Mouse (Mus musculus) embryonic stem cell, embryonic (primary cell): ENCODE results near the gene Ddr2.
"Not testable (repeated sequence)": the region's sequence is repeated elsewhere in the genome, so short reads cannot be mapped to it uniquely, and the experiment has no call there.

ENCODE experiments used
- CTCF ChIA-PET, 4 experiments: fragments of 300-600 bp in 2 of 4; fragments of 350-600 bp in 2 of 4; sonication (Branson Sonifier 250); formaldehyde crosslinking; loops; one replicate each; lab custom pipeline; 2022; ENCODE audit warnings: inconsistent platforms in 2 of 4; lab: Charles Lee
- POLR2A ChIA-PET, 4 experiments: fragments of 300-600 bp in 2 of 4; fragments of 350-600 bp in 2 of 4; sonication (Branson Sonifier 250); formaldehyde crosslinking; loops; one replicate each; lab custom pipeline; 2022; ENCODE audit warnings: antibody characterized with exemption in 4 of 4, inconsistent platforms in 1 of 4; lab: Charles Lee

Gene Ddr2

DNA sequence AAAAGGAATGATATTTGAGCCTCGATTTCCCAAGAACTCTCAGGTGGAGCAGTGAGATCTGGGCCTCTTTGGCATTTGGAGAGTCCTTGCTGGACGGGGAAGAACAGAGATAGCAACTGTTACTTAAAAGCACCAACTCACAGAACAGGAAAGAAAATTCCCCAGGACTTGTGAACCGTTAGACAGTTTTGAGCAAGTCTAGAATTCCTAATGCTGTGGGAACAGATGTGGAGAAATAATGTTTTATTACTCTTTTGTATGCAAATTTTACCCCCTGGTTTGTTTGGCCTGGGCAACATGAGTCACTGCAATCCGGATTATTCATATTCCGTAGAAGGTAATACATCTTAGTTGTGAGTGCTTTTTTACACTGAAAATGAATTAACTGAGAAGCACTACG lies 3.1 kb upstream of the Ddr2 start:
- ChIA-PET CTCF (interaction anchor here in 1 of 4 experiments (0.6 kb wide), 1 partner anchor 246 kb away, joined by 6 read pairs; no protein-coding TSS in a partner anchor), POLR2A (interaction anchor here in 1 of 4 experiments (0.7 kb wide), 1 partner anchor 144 kb away, joined by 4 read pairs; no protein-coding TSS in a partner anchor)

GRCm38 (mm10) chr1:170112261-170112660 lies 1.7 kb upstream of the Ddr2 start:
- ChIA-PET POLR2A (interaction anchor here in 1 of 4 experiments (1.3 kb wide), 1 partner anchor 24 kb away, joined by 6 read pairs; no protein-coding TSS in a partner anchor), CTCF (interaction anchor here in 1 of 4 experiments (0.8 kb wide), 1 partner anchor 24 kb away, joined by 3 read pairs; no protein-coding TSS in a partner anchor)

DNA sequence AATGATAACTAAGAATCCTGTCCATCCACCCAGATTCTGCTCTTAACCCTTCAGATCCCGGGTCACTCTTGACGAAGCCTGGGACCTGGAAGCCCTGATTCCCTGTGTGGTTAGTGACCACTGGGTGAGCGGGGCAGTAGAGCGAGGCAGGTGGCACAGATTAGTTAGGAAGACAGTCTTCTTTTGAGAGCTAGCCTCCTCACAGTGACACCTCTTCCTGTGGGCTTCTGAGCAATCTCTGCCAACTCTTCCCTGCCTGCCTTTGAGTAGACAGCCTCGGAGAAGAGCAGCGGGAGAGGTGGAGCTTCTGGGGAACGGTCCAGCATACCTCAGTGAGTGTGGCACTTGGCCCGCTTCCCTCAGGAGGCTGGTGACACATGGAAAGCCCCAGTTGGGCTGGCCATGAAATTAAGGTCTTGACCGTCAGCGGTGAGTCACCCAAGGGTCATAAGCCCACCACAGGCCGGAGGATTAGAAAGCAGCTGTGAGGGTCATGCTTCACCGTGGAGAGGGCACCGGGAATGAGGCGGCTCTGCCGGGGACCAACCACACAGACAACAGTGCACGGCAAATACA lies 1.2 kb upstream of the Ddr2 start:
- POLR2A ChIA-PET = interaction anchor here in 1 of 4 experiments (1.3 kb wide), 1 partner anchor 25 kb away, joined by 6 read pairs; no protein-coding TSS in a partner anchor
- CTCF ChIA-PET = interaction anchor here in 1 of 4 experiments (0.8 kb wide), 1 partner anchor 25 kb away, joined by 3 read pairs; no protein-coding TSS in a partner anchor

- ChIA-PET CTCF (interaction anchor here in 3 of 4 experiments (0.8 to 1.4 kb wide), 5 partner anchors 26 to 503 kb away, joined by 3 to 4 read pairs (median 3); no protein-coding TSS in a partner anchor), POLR2A (interaction anchor here in 1 of 4 experiments (1.0 to 1.7 kb wide), 3 partner anchors 13 to 140 kb away, joined by 3 to 4 read pairs (median 4); no protein-coding TSS in a partner anchor)
Observed at GRCm38 (mm10) chr1:170109776-170110515, 616 bp downstream of the Ddr2 start.

GRCm38 (mm10) chr1:170102814-170103213 lies 7.7 kb downstream of the Ddr2 start:
- CTCF ChIA-PET = not testable (repeated sequence)
- POLR2A ChIA-PET = interaction anchor here in 1 of 4 experiments (0.5 kb wide), 1 partner anchor 8 kb away, joined by 3 read pairs; no protein-coding TSS in a partner anchor

- POLR2A ChIA-PET = no interaction called here
- CTCF ChIA-PET = no interaction called here
Observed at GRCm38 (mm10) chr1:170086631-170087030, 23.9 kb downstream of the Ddr2 start.

DNA sequence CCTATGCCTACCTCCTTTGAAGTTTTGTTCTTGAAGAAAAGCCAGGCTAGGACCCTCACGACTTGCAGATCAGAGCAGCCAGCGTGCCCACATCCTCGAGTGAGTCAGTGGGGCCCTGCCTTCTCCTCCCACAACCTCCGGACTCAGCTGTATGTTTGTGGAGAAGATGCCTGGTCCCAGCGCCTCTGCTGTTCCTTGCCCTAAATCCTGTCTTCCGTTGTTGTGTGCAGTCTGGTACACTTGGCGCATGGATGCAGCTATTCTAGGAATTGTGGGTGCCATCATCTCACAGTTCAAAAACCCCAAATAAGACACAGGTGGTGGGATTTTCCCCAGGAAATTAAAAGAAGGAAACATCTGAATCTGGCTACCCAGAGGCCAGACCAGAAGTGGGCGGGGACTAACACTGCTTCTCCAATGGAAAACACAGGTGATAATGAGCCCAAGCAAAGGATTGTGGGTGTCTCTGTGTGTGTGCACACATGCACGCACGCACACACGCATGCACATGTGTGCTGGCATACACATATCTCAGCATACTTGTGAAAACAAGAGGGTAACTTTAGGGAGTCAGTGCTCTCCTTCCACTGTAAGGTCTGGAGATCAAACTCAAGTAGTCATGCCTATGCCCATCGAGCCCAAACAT lies 26.3 kb downstream of the Ddr2 start:
- ChIA-PET CTCF (interaction anchor here in 1 of 4 experiments (0.8 kb wide), 1 partner anchor 9 kb away, joined by 3 read pairs; no protein-coding TSS in a partner anchor), POLR2A (no interaction called here)

GRCm38 (mm10) chr1:170080907-170081306 lies 29.7 kb downstream of the Ddr2 start:
- ChIA-PET CTCF (no interaction called here), POLR2A (interaction anchor here in 1 of 4 experiments (0.6 kb wide), 1 partner anchor 119 kb away, joined by 3 read pairs; no protein-coding TSS in a partner anchor)

GRCm38 (mm10) chr1:170079465-170079864 lies 31.1 kb downstream of the Ddr2 start:
- ChIA-PET POLR2A (no interaction called here), CTCF (interaction anchor here in 1 of 4 experiments (0.6 kb wide), 1 partner anchor 200 kb away, joined by 4 read pairs; no protein-coding TSS in a partner anchor)

GRCm38 (mm10) chr1:170076339-170076738 lies 34.2 kb downstream of the Ddr2 start:
- POLR2A ChIA-PET = no interaction called here

DNA sequence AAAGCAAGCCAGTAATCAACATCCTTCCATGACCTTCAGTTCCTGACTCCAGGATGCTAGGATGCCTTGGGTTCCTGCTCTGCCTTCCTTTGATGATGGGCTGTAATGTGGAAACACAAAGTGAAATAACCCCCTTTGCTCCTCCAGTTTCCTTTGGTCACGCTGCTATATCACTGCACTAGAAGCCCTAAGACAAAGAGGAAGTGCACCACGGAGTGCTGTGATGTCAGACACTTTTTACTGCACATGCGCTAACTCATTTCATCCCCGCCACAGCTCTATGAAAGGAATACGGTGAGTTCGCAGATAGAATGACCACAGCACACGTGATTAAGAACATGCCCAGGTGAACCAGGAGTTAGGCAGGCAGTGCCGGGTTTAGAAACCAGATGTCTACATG lies 36.8 kb downstream of the Ddr2 start:
- POLR2A ChIA-PET = interaction anchor here in 1 of 4 experiments (1.6 kb wide), 1 partner anchor 10 kb away, joined by 5 read pairs; no protein-coding TSS in a partner anchor
- CTCF ChIA-PET = interaction anchor here in 1 of 4 experiments (0.5 kb wide), 1 partner anchor 301 kb away, joined by 5 read pairs; no protein-coding TSS in a partner anchor

More at GRCm38 (mm10) chr1:170076339-170076738, 34.2 kb downstream of the Ddr2 start:
- CTCF ChIA-PET = no interaction called here

DNA sequence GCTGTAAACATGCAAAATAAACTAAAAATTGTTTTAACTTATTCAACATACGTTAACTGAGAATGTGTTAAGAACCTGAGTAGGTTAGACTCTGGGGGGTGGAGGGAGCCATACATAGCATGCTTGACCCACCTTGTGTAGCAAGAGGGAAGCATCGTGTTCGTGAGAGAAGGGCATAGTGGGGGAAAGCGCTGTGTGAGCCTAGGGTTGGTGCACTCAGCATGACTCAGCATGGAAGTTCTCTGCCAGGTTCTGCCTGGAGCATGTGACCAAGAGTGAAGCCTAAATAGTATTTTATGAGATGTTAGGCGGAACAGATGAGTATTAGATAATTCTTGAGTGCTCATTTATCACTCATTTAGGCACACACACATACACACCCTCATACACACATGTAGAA lies 41.4 kb downstream of the Ddr2 start:
- CTCF ChIA-PET = interaction anchor here in 1 of 4 experiments (1.1 kb wide), 1 partner anchor 67 kb away, joined by 3 read pairs; no protein-coding TSS in a partner anchor
- POLR2A ChIA-PET = no interaction called here

DNA sequence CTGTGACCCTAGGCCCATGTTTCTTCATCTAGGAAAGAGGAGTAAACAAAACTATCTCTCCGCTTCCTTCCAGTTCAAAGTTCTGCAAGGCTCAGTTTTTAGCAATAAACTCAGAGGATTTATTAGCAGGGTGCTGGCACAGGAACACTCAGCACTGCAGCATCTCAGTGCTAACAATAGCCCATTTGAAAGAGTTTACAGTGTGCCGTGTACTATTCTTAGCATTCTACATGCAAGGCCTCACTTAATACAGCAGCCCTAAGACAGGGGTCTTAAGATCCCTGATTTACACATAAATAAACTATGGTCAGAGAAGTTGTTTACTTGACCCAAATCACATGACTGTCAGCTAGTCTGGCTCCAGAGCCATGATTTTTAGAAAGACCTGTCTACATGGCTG lies 44.6 kb downstream of the Ddr2 start:
- CTCF ChIA-PET = interaction anchor here in 1 of 4 experiments (1.2 kb wide), 1 partner anchor 70 kb away, joined by 3 read pairs; no protein-coding TSS in a partner anchor
- POLR2A ChIA-PET = no interaction called here

DNA sequence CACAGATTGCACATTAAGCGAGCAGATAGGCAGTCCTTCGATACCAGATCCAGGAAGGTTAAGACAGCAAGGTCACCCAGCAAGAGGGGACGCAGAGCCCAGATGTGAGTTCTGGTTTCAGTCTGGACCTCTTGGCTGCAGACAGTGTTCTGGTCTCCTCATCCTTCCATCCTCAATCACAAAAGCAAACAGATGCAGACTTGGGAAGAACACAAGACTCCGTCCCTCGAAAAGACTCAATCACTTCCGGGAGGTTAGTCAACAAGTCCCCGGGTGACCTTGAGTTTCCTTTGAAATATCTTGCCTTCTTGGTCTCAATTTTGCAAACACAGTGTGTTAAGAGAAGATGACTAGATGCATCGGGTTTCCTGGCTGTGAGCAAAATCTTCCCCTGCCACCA lies 45.6 kb downstream of the Ddr2 start:
- POLR2A ChIA-PET = no interaction called here
- CTCF ChIA-PET = interaction anchor here in 1 of 4 experiments (1.2 kb wide), 1 partner anchor 71 kb away, joined by 3 read pairs; no protein-coding TSS in a partner anchor

DNA sequence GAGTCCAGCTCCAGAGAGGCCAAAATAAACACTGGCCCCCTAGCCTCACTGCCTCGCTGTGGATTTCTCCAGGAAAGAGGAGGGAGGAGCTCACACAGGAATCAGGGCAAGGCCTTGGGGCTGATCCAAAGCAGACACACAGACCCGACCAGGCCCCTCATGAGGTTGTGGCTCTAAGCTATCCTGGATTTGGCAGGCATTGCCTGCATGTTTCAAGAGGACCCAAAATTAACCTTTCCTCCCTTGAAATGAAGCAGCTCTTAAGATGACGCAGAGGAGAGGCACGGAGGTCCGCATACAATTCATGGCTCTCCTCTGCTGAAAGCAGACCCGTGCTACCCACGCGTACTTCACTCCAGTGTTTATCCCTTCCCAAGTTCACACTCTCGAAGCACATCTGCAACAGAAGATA lies 46.5 kb downstream of the Ddr2 start:
- CTCF ChIA-PET = no interaction called here

DNA sequence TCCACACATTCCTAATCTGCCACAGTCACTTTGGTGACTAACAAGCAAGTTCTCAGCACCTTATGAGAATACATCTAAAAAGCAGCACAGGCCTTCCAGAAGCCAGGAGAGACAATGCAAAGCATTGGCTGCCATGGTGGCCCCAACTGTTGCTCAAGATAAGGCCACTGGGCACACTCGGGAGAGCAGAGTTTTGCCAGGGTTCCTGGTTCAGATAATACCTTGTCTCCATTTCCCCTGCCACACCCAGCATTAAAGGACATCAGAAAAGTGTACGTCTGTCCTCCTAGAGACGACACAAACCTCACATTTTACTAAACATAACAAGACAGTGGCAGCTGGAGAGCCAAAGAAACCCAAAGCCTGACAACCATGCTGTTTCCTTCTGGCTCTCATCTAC lies 50.3 kb downstream of the Ddr2 start:
- CTCF ChIA-PET = no interaction called here

More for the DNA sequence above, 46.5 kb downstream of the Ddr2 start:
- POLR2A ChIA-PET = interaction anchor here in 2 of 4 experiments (1.5 to 2.0 kb wide), 2 partner anchors 10 to 111 kb away, joined by 3 to 5 read pairs; partner anchors contain the start of gene Uap1 (in 1 of the 2)

DNA sequence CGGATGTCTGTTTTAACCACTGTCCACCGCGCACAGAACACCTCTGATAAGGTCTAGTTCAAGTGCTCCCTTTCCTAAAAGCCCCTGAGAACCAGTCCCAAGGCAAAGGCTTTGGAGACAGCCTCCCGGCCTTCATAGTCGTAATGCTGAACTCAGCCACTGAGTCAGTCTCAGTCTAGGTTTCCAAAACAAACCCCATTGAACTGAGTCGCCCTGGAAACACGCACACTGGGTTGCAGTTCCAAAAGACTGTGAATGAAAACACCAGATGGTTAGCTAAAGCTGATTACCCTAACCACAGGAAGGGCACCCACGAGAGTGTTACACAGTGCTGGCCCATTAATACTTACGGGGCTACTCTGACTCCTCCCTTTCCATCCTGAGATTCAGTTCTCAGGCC lies 51.2 kb downstream of the Ddr2 start:
- ChIA-PET POLR2A (no interaction called here), CTCF (no interaction called here)

More for the DNA sequence above, 50.3 kb downstream of the Ddr2 start:
- POLR2A ChIA-PET = no interaction called here

- ChIA-PET POLR2A (no interaction called here), CTCF (interaction anchor here in 1 of 4 experiments (0.8 kb wide), 1 partner anchor 78 kb away, joined by 3 read pairs; no protein-coding TSS in a partner anchor)
Observed at GRCm38 (mm10) chr1:170058051-170058450, 52.5 kb downstream of the Ddr2 start.
